Mouse (Mus musculus) heart, postnatal 25 days (tissue): ENCODE measurements at regions not wholly inside any gene's neighbourhood (a gene's known extent, or its start where the extent isn't known, plus 50 kb on each side); places are given as distances from the start of the nearest gene placed in this dataset.

Experiments
- DNase-seq: peaks from one replicate; pipeline ENCODE4 v3.0.0; 2022; ENCODE audit warnings: low spot score
- intact Hi-C: fragments of 180-260 bp; cut with DNase I; formaldehyde crosslinking; loops from one replicate; pipeline ENCODE4 v1.15.1; 2025

DNA sequence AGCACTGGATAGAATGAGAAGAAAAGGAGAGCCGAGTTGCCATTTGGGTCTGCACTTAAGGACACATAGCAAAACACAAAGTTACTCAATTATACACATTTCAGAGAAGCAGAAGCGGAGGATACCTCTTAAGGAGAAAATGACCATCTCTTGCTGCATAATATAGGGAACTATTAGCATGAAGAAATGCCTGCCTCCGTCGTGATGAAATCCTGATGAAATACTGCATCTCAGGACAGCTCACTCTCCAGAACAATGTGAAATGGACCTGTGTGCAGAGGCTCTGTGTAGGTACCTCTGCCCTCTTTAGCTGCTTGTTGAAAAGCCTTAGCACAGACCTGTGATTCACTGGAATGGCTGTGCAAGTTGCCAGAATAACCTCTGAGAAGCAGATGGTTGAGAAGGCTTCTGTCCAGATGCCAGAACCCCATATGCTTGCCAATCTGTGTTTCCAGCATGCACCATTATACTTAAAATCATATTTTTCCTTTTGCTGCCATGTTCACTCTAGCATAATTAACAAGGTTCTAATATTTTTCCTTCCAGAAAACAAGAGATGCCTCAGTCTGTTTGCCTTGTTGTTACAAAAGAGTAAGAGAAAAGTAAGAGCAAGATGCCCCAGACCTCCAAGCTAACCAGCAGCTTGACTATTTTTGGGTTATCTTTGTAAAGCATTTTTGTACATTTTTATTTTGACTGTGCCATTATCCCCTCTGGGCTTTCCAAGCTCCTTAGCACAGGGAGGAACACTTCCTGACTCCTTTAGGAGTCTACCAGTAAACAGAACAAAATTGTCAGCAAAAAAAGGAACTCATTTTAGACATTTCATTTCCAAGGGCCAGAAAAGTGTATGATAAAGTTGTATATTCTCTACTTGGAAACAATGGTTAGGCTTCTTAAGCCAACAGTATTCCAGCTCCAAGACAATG lies 259.0 kb downstream of the 1190002N15Rik start:
- no peak for DNase-seq
- intact Hi-C loops: no loop called here

DNA sequence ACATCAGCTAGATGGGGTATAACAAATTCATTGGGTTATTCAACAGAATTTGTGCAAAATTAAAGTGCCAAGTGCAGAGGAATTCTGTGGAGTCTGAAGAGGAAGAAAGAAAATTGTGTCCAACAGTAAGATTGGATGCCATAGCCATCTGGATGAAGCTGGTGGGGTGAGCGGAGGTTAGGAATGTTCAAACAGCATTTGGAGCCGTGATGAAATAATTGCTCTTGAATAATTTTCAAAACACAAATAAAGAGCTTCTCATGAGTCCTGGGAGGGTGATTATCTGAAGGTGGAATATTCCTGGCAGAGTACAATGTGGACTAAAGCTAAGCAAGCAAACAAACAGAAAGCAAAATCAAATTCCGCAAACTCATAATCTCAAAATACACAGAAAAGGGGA lies 260.8 kb downstream of the 1190002N15Rik start:
- DNase-seq: no peak
- intact Hi-C loops: no loop called here

DNA sequence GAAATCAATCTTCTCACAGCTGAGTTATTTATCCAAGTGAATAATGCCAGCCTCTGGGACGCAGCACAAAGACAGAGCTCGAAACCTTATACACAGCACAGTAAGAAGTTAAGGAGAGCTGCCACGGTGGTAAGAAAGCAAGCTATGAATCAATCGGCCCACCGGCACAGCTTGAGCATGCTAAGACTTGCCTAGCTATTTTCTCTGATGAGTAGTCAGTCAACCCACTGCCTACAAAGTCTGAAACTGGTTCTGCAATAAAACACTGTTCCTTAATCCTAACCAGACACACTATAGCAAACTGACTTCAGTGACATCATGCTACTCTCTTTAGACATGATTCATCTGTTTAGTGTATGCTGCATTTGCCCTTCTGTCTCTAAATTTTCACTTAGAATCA lies 268.7 kb downstream of the 1190002N15Rik start:
- intact Hi-C loops: no loop called here
- DNase-seq: no peak

DNA sequence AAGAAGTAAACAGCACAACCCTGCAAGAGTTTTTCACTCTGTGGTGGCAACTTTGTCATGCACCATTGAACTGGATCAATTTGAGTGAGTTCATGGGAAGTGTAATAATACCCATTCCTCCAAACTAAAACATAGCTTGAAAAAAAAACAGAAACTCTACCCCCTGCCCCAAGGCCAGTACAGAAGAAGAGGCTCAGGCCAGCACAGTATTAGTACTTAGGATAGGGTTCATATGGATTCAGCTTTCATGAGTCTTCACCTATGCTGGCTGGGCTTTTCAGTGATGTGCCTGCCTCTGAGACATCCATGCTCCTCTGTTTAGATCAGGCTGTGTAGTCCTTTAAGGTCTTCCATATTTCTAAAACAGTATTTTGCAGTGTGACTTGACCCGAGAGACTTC lies 270.6 kb downstream of the 1190002N15Rik start:
- intact Hi-C loops: no loop called here
- DNase-seq: no peak

DNA sequence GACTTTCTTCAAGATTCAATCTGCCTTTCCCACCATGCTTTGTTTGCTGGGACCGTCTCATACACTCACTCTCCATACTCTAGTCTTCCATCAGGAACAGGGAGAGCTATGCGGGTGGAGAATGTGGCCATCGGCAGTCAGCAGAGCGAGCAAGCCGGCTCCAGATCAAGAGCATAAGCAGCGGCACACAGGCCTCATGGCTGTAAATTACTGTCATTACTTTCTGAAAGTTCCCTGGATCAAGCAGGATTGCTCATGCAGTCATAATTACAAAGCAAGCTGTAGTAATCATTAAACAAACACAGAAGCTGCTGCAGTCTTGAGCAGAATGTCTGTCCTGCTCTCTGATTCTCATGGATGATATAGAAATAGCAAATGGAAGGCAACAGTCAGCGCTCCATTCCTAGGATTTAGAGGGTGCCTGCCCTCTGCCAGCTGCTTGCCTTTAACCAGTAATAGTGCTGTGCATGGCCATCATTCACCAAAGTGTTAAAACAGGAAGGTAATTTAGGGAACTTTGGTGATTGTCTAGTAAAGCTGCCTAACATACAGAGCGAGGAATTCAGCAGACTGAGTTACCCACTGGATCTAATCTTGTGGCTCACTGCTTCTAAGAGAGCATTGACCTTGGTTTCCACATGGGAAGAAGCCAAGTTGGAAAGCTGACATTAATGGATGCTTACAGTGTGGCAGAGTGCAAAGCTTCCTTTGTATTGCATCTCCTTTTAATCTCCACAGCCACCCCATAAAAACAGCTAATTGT lies 298.2 kb downstream of the 1190002N15Rik start:
- DNase-seq: no peak
- intact Hi-C loops: no loop called here

DNA sequence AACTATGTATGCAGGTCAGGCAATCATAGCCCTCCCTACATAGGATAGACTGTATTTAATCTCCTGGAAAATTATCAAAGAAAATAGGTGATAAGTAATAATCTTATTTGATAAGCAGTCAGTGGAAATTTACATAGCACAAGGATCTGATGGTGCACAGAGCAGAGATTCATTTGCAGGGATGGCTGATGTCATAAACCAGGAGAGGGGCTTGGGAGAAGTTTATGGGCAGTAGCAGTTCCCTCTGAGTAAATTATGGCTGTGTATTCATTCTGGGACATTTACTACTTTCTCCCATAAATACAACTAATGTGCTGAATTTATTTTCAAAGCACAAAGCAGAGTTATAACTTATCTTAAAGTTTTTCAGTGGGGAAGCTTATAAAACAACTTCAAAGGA lies 299.3 kb downstream of the 1190002N15Rik start:
- DNase-seq: no peak
- intact Hi-C loops: no loop called here

DNA sequence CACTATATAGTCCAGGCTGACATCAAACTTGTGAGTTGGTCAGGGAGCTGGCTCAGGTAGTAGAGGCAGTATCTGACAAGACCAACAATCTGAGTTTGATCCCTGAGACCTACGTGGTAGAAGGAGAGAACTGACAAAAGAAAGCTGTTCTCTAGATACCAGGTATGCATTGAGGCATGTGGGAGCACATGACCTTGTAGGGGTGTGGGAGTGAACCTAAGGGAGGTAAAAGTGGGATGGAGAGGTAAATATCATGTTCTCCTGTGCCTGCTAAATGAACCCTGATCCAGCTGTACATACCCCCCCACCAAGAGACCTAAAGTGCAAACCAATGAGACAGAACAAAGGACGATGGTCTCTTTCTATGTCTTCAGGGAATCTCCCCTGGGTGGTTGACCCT lies 308.3 kb downstream of the 1190002N15Rik start:
- DNase-seq: no peak
- intact Hi-C loops: no loop called here

DNA sequence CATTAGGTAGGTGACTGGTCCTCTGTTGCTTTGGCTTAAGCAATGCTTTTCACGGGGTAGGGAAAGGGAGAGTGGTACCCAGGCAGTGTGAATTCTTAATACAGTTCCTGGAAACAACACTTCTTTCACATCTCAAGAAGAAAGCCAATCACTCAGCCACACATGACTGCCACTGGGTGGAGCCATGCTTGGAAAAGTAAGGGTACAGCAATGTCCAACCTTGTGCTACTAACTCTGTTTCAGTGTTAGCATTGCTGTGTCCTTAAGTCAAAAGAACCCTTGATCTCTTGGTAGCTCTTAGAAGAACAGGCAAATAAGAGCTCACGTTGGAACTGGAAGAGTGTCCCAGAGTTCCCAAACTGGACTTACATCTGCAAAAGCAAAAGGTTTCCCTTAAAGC lies 318.8 kb downstream of the 1190002N15Rik start:
- intact Hi-C loops: loop anchor here (10.0 kb wide), 1 partner anchor 396 kb away; no protein-coding TSS in a partner anchor
- DNase-seq: no peak

DNA sequence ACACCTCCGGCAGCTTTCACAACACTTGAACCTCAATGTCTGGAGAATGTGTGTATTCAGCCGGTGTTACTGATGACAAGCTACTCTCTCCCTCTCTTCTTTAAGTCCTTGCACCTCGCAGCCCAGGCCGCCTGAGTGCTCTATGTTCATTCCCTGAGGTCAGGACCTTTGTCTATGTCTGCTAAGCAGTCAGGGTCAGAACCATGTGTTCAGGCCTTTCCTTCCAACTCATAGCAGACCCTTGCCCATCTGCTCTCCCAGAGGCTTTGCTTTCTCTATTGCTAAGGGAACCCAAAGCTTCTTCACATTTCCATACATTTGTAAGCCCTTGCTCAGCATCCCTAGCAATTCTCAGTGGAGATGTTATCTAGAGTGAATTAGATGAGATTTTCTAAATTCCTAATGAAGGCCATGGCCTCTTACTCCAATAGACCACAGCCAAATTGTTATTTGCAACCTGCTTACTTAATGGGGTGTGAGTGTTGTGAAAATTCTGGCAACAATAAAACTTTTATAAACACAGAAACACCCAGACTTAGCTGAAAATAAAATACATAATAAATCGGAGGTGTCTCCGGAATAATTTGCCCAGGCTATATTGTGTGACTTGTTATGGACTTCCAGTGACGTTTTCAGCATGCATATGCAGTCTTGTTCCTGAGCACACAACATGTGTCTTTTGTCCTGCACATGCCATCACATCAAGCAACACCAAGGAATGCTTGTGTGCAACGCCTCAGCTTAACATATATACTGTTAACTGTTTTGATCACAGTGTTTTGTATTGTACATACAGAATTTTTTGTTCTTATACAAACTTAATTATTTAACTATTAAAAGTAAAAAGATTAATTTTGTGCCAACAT lies 321.2 kb downstream of the 1190002N15Rik start:
- no peak for DNase-seq
- intact Hi-C loops: loop anchor here (10.0 kb wide), 1 partner anchor 398 kb away; no protein-coding TSS in a partner anchor

DNA sequence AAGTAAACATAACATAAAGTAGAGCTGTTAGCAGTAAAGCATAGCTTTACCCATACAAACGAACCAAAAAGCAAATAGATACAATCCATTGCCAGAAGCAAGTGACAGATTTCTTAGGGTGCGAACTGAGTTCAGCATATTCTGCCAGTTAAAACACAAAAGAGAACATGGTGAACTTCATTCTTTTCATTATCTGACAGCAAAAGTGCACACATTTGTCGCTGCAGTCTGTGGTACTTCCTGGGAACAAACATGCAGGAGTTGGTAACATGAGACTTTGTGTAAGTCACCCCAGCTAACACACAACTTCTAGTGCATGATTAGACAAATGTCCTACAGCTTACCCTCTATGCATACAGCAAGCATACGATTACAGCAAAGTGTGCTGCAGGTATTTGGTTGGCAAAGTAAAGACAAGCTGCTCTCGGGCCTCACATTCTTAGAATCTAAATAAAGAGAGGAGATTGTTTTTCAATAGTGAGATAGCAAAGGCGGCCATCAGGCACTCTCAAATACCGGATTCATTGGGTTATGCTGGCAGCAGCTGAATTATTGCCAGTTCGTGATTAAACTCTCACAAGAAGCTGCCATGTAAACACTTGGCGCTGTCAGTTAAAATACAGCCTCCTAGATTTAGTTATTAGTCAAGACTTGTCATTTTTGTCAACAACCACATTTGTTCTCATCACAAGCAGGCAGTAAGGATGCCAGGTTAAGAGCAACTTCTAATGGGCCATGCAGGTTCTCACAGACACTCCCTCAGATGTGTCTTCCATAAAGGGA lies 327.2 kb downstream of the 1190002N15Rik start:
- intact Hi-C loops: loop anchor here (10.0 kb wide), 1 partner anchor 404 kb away; no protein-coding TSS in a partner anchor
- DNase-seq: no peak

DNA sequence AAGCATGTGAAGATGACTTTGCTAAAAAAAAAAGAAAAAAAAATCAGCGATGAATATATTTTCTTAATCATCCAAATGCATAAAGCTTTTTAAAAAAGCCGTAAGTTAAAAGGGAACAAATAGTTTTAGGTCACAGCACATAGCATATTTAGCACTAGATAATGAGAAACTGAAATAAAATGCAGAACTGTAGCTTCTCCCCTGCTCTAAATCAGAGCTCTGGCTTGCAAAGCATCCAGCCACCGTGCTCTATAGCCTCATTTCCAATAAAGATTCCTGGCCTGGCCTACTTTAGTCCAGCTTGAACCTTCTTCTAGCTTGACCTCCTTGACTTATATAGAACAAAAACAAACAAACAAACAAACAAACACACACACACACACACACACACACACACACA lies 328.9 kb downstream of the 1190002N15Rik start:
- intact Hi-C loops: no loop called here
- no peak for DNase-seq

DNA sequence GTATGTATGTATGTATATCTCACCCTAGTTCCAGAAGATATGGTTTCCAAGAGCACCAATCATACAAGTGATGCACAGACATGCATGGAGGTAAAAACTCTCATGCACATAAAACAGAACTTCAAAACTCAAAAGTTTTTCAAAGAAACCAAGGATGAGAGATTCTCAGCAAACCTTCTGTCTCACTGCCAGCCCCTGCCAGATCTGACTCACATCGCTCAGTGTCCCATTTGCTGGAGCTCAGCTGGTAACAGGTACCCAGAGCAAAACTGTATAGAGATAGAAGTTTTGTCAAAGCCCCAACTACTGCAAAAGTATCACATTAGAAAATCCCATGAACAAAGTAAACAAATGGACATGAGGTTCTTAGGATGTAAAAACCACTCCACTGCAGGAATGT lies 337.0 kb downstream of the 1190002N15Rik start:
- intact Hi-C loops: no loop called here
- DNase-seq: no peak

DNA sequence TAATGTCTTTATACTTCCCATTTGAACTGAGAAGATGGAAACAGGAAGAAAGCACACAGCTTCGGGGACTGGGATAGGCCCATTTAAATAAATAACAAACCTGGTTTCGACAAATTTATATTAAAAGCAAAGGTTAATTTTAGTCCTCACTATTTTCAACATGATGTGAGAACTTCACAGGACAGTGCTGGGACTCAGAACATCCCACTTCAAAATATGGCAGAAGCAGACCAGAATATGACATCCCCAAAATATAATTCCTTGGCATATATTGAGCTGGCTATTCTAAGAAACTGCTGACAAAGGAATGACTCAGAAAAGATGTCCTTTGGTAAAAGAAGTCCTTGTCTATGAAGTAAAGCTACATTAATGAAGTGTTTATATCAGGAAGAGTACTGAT lies 338.0 kb downstream of the 1190002N15Rik start:
- DNase-seq: no peak
- intact Hi-C loops: no loop called here

DNA sequence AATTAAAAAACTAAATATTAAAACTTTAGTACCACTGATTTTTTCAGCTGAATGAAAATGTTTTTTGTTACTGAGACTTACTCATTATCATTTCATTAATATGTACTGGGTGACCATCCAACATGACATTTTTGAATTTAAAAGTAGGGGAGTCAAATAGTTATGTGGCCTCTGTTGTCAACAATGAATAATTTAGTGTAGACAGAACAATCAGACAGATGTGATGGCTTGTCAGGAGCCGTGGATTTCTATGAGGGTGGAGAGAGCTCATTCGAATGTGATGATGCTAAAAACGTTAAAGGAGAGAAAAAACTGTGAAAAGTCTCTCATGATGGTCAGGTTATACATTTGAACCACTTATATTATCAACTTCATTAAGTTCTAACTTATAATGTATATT lies 346.8 kb downstream of the 1190002N15Rik start:
- no peak for DNase-seq
- intact Hi-C loops: no loop called here

DNA sequence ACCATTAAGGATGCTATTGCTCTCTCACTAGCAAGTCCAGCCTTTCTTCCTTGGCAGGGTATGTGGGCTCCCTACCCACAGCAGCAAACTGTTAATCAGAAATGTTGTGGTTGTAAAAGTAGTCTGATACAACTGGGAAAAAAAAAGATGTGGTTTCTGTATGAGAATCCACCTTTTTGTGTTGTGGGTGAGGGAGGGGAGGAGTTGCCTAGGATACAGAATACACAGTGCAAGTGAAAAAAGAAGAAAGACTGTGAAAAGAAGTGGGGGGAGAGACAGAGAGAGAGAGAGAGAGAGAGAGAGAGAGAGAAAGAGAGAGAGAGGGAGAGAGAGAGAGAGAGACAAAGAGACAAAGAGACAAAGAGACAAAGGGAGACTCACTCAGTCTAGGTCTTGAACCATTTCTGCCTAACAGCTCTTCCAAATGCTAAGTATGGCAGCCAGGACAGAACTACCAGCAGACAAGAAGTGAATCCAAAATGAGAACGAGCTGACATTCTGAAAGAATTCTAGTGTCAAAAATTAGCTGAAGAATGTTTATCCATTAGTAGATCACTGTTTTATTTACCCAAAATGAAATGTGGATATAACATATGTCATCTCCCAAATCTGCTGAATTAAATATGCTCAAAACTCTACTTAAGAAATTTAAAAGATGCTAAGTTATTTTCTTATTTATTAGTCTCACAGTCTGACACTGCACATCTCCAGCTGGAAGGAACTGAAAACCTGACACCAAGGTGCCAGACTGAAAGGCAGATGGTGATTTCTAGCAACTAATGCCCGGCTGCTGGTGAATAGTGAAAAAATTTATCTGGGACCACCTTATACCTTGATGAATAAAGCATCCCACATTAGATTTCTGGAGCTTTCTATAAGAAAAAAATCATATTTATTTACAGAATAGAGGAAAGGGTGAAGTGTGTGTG lies 347.7 kb downstream of the 1190002N15Rik start:
- DNase-seq: no peak
- intact Hi-C loops: no loop called here

DNA sequence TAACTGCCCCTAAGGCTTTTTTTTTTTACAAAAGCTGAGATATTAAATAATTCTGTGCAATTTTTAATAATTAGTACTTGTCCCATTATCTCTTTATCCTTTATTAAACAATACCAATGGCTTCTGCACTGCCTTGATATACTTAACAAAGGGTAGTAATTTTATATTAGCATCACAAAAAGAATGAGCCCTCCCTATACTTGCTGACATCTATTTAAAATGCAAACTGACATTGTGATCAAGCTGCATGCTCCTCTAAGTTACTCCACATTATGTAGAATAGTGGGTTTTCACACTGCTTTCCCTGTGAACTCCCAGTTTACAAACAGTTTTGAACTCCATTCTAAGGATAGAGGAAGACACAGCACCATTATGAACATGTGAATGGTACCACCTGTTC lies 349.8 kb downstream of the 1190002N15Rik start:
- no peak for DNase-seq

DNA sequence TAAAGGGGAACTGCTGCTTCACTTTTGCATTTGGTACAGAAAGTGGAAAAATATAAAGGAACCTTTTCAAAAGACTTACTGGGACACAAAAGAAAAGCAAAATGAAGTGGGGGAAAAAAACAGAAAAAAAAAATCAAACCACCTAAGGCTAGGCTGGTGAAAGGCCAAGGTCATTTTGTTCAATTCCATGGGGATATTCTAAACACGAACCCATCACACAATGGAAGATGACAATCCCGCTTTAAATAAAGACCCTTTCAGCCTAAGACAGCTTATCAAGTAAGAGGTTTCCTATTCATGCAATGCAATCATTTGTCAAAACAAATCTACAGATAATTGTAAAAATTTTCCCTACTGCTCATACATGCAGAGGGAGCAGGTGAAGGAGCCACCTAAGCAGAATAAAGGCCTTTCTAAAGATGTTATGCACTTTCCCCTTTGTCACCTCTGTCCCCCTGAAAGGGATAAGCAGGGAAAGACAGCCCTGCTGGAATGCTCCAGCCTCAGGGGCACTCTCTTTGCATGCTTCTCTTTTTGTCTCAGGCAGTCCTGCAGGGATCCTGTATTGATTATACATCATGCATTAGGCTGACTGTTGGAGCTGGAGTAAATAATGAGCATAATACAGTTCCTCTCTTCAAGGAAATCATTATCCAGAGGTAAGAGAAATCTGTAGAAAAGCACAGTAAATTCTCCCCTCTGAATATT lies 367.8 kb downstream of the 1190002N15Rik start:
- intact Hi-C loops: no loop called here
- DNase-seq: no peak

More for the DNA sequence above, 349.8 kb downstream of the 1190002N15Rik start:
- intact Hi-C loops: no loop called here

DNA sequence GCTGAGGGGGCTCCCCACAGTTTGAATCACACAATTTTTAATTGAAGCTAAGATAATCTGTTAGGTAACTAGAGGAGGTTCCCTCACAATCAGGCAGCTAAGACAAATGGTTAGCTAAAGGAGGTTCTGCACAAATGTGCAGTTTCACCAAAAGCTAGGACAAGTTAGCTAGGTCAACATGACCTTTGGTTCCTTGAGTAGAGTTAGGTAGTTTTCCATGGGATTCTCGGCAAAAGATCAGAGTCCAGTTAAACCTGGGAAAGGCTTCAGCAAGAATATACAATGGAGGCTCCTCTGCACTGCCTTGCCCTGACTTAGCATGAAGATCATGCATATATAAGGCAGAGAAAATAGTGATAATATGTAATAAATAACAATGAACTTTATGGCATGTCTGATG lies 374.2 kb downstream of the 1190002N15Rik start:
- no peak for DNase-seq
- intact Hi-C loops: no loop called here
